ENCODE assay signal across 29 mouse cellular contexts in the genomic region with DNA sequence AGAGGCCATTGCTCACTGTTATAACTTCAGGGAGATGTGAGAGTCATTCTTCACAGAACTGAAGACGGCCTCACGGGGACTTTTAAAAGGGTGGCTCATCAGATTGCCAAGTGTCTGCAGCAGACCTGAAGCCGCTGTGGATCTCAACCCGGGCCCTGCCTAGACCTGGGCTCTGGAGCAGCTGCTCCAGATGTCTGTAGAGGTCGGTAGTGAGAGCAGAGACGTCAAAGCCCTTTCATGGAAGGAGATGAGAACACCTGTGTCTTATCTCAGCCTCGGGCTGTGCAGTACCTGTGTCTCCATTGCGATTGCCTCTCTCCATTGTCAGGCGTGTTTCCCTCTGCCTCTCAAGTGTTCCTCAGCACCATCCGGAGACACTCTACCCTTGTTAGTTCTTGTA.
A peak's percentile ranks its signal among the peaks of the same experiment; 100 is the strongest.
DNase-seq lines count a peak whose midpoint lies in the region; ATAC-seq and TF ChIP-seq lines count a peak whose summit lies in the region.
"Had no signal": no experiment of that assay in that cellular context is flagged by ENCODE, and none has a peak within 500 bp of the region (broad histone marks: within the 10 kb centered on the region; RNA-seq: fewer than 3 reads in every experiment).

No protein-coding gene starts in this region.

- TF ChIP-seq CTCF in layer of hippocampus, adult 2 months (conservative IDR thresholded peaks at IDR 0.05), result no peak

- no peaks in the 10 kb centered on the region for H3K27me3 ChIP-seq in neural tube, embryonic 15.5 days (replicated peaks)
- H3K27me3 ChIP-seq in forebrain, embryonic 13.5 days, result no peaks in the 10 kb centered on the region
- H3K27me3 ChIP-seq: embryonic facial prominence, embryonic 15.5 days; forebrain, embryonic 12.5 days; hindbrain, embryonic 12.5 days; midbrain, embryonic 15.5 days; neural tube, embryonic 12.5 days had no signal

- no peak overlapping the region for H3K9ac ChIP-seq in neural tube, embryonic 15.5 days (replicated peaks)
- no peak overlapping the region for H3K9ac ChIP-seq in forebrain, embryonic 13.5 days
- H3K9ac ChIP-seq: embryonic facial prominence, embryonic 15.5 days; forebrain, embryonic 12.5 days; hindbrain, embryonic 12.5 days; liver, embryonic 12.5 days; liver, postnatal 0 days; midbrain, embryonic 15.5 days; neural tube, embryonic 12.5 days had no signal

- 0 out of 2 replicates have a peak, but pooled peaks cover 3% of the 10 kb centered on the region for H3K4me1 ChIP-seq in neural tube, embryonic 15.5 days
- H3K4me1 ChIP-seq in forebrain, embryonic 13.5 days, result 0 out of 2 replicates have a peak, but pooled peaks cover 3% of the 10 kb centered on the region
- H3K4me1 ChIP-seq: embryonic facial prominence, embryonic 15.5 days; forebrain, embryonic 12.5 days; hindbrain, embryonic 12.5 days; liver, embryonic 12.5 days; midbrain, embryonic 15.5 days; neural tube, embryonic 12.5 days had no signal

- no peak for DNase-seq in layer of hippocampus, adult 2 months (ENCODE audit: low spot score in 2 of 2)
- DNase-seq in layer of hippocampus, adult 11-12 months (ENCODE audit: low spot score), result no peak
- DNase-seq in naive thymus-derived CD4-positive, alpha-beta T cell, adult 2 months (ENCODE audit: low read depth), result peak; percentile 68
- peak; percentile 15 to 32 for DNase-seq in thymus, postnatal 36 days
- DNase-seq in gastrocnemius, postnatal 14 days, result no peak
- DNase-seq: adrenal gland, adult 8-10 months; cerebellum, adult 2 months; cerebellum, postnatal 14 days; gastrocnemius, postnatal 10 days; heart, postnatal 36 days; kidney, postnatal 14 days; liver, postnatal 0 days; lung, postnatal 36 days; right cerebral cortex, postnatal 4 days had no signal

- WGBS in neural tube, embryonic 15.5 days, result 69% methylated on average over 10 of the region's 10 CpGs
- WGBS in forebrain, embryonic 13.5 days, result 77% methylated on average over 10 of the region's 10 CpGs

- no peaks in the 10 kb centered on the region for H3K9me3 ChIP-seq in neural tube, embryonic 15.5 days (replicated peaks)
- no peaks in the 10 kb centered on the region for H3K9me3 ChIP-seq in forebrain, embryonic 13.5 days (replicated peaks)
- H3K9me3 ChIP-seq: embryonic facial prominence, embryonic 15.5 days; forebrain, embryonic 12.5 days; hindbrain, embryonic 12.5 days; liver, embryonic 12.5 days; midbrain, embryonic 15.5 days; neural tube, embryonic 12.5 days had no signal

- H3K36me3 ChIP-seq in neural tube, embryonic 15.5 days, result no peaks in the 10 kb centered on the region
- H3K36me3 ChIP-seq in forebrain, embryonic 13.5 days (ENCODE audit: poor library complexity, severe bottlenecking), result no peaks in the 10 kb centered on the region
- H3K36me3 ChIP-seq: embryonic facial prominence, embryonic 10.5 days; embryonic facial prominence, embryonic 15.5 days; forebrain, embryonic 12.5 days; hindbrain, embryonic 12.5 days; liver, embryonic 12.5 days; midbrain, embryonic 15.5 days; neural tube, embryonic 12.5 days had no signal

- no peak overlapping the region for H3K4me2 ChIP-seq in neural tube, embryonic 15.5 days
- H3K4me2 ChIP-seq in forebrain, embryonic 13.5 days, result no peak overlapping the region
- H3K4me2 ChIP-seq: embryonic facial prominence, embryonic 15.5 days; forebrain, embryonic 12.5 days; heart, embryonic 11.5 days; hindbrain, embryonic 12.5 days; liver, embryonic 12.5 days; midbrain, embryonic 15.5 days; neural tube, embryonic 12.5 days had no signal

- H3K27ac ChIP-seq in layer of hippocampus, adult 2 months, result peak overlapping the region; percentile 40; the same call in 1 of the 2 replicates
- H3K27ac ChIP-seq in neural tube, embryonic 15.5 days (replicated peaks), result no peak overlapping the region
- no peak overlapping the region for H3K27ac ChIP-seq in forebrain, embryonic 13.5 days
- H3K27ac ChIP-seq: embryonic facial prominence, embryonic 10.5 days; embryonic facial prominence, embryonic 15.5 days; forebrain, embryonic 12.5 days; hindbrain, embryonic 12.5 days; hindbrain, postnatal 0 days; left cerebral cortex, adult 2 months; liver, embryonic 12.5 days; midbrain, embryonic 15.5 days; neural tube, embryonic 12.5 days had no signal

- no peak overlapping the region for H3K4me3 ChIP-seq in layer of hippocampus, adult 2 months
- H3K4me3 ChIP-seq in neural tube, embryonic 15.5 days (replicated peaks), result no peak overlapping the region
- H3K4me3 ChIP-seq in forebrain, embryonic 13.5 days, result no peak overlapping the region
- H3K4me3 ChIP-seq: embryonic facial prominence, embryonic 10.5 days; embryonic facial prominence, embryonic 15.5 days; forebrain, embryonic 12.5 days; hindbrain, embryonic 12.5 days; left cerebral cortex, adult 2 months; liver, embryonic 12.5 days; megakaryocyte, embryonic 14.5 days; midbrain, embryonic 15.5 days; neural tube, embryonic 12.5 days had no signal

- intact Hi-C loops in gastrocnemius, postnatal 14 days (cut with DNase I; ENCODE audit: low total_unique reads), result no loop called here

- ATAC-seq in CD4-positive, CD25-positive, alpha-beta regulatory T cell, adult 4 months, result peak; percentile 24
- no peak for ATAC-seq in neural tube, embryonic 15.5 days (ENCODE audit: low FRiP score)
- ATAC-seq in forebrain, embryonic 13.5 days, result no peak
- ATAC-seq: hindbrain, postnatal 0 days; intestine, postnatal 0 days; liver, embryonic 12.5 days; liver, postnatal 0 days; midbrain, embryonic 15.5 days had no signal

Comparison
In these comparisons a context has a peak if more than half of its experiments do, and no peak if none do; other contexts are left out.
1. DNase-seq: peak in naive thymus-derived CD4-positive, alpha-beta T cell, adult 2 months (single experiment) and thymus, postnatal 36 days (2 of 2); none in layer of hippocampus, adult 2 months (0 of 2), layer of hippocampus, adult 11-12 months (single experiment) and gastrocnemius, postnatal 14 days (single experiment).